Mouse (Mus musculus): ENCODE data around the gene Rab4a.

The Rab4a gene

GRCm38 (mm10) chr8:123813173-123813891 is 7.5 kb downstream of the Rab4a start:
- DNase-seq = peak; percentile 69 to 74

- no peak for DNase-seq
These were observed 8.1 kb downstream of the Rab4a start for GRCm38 (mm10) chr8:123813892-123814266.

- no peak for DNase-seq
These were observed 9.5 kb downstream of the Rab4a start for GRCm38 (mm10) chr8:123815325-123815724.

GRCm38 (mm10) chr8:123816939-123817338 is 11.2 kb downstream of the Rab4a start:
- DNase-seq = no peak

- DNase-seq = no peak
These were observed 12.0 kb downstream of the Rab4a start for GRCm38 (mm10) chr8:123817747-123818146.

- no peak for DNase-seq
These were observed 14.2 kb downstream of the Rab4a start for GRCm38 (mm10) chr8:123819683-123820610.

GRCm38 (mm10) chr8:123820780-123821179 is 15.0 kb downstream of the Rab4a start:
- no peak for DNase-seq

GRCm38 (mm10) chr8:123823111-123823510 is 17.3 kb downstream of the Rab4a start:
- no peak for DNase-seq

- no peak for DNase-seq
These were observed 17.8 kb downstream of the Rab4a start for GRCm38 (mm10) chr8:123823532-123824123.

GRCm38 (mm10) chr8:123826001-123826400 is 20.2 kb downstream of the Rab4a start:
- DNase-seq = peak; percentile 64 to 66

- peak; percentile 50 to 61 for DNase-seq
These were observed 21.0 kb downstream of the Rab4a start for GRCm38 (mm10) chr8:123826758-123827157.

- DNase-seq = peak; percentile 47
These were observed 21.7 kb downstream of the Rab4a start for GRCm38 (mm10) chr8:123827523-123827922.

GRCm38 (mm10) chr8:123832757-123833156 is 27.0 kb downstream of the Rab4a start:
- DNase-seq = peak; percentile 54 to 58

GRCm38 (mm10) chr8:123835451-123835850 is 29.7 kb downstream of the Rab4a start:
- peak; percentile 87 to 91 for DNase-seq

GRCm38 (mm10) chr8:123836354-123836753 is 30.6 kb downstream of the Rab4a start:
- peak in 1 of 2 experiments; percentile 36 for DNase-seq

GRCm38 (mm10) chr8:123838496-123838895 is 32.7 kb downstream of the Rab4a start:
- no peak for DNase-seq

- no peak for DNase-seq
These were observed 35.0 kb downstream of the Rab4a start for GRCm38 (mm10) chr8:123840578-123841345.

- no peak for DNase-seq
These were observed 36.3 kb downstream of the Rab4a start for GRCm38 (mm10) chr8:123842086-123842485.

- no peak for DNase-seq
These were observed 38.6 kb downstream of the Rab4a start for GRCm38 (mm10) chr8:123844341-123844740.

GRCm38 (mm10) chr8:123845114-123845513 is 39.3 kb downstream of the Rab4a start:
- no peak for DNase-seq

GRCm38 (mm10) chr8:123845991-123846390 is 40.2 kb downstream of the Rab4a start:
- no peak for DNase-seq

- DNase-seq = no peak
These were observed 40.7 kb downstream of the Rab4a start for GRCm38 (mm10) chr8:123846509-123846908.

GRCm38 (mm10) chr8:123847546-123847945 is 41.8 kb downstream of the Rab4a start:
- DNase-seq = peak; percentile 57 to 64
